Mouse (Mus musculus) T-helper 2 cell (primary cell): ENCODE data around the gene Lrrn3.

Experiments used
- in situ Hi-C: fragments of 300-600 bp; cut with MboI, MseI; formaldehyde crosslinking; loops from one replicate; pipeline ENCODE4 v1.15.1; 2025; ENCODE audit warnings: high pct_unique_total_duplicates

The Lrrn3 gene

DNA sequence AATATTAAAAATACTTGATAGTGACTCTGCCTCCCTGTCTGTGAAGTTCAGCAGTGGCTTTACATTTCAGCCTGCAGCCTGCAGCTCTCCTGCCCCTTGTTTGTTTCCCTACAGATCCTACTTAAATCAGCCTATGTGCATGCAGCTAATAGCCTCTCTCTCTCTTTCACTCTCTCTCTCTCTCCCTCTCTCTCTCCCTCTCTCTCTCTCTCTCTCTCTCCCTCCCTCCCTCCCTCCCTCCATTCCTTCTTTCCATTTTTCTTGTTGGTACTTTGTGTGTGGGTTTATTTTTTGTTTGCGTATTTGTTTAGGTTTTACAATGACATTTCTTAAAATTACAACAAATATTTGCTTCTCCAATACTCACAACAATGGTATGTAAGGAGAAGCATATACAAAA, at the start of gene Lrrn3:
TSS of gene Lrrn3 (minus strand) at position 101 of the 400 bp plus-strand sequence.
- in situ Hi-C loops, result loop anchor here (5.0 to 25.0 kb wide), 4 partner anchors 274 to 1224 kb away; no protein-coding TSS in a partner anchor

DNA sequence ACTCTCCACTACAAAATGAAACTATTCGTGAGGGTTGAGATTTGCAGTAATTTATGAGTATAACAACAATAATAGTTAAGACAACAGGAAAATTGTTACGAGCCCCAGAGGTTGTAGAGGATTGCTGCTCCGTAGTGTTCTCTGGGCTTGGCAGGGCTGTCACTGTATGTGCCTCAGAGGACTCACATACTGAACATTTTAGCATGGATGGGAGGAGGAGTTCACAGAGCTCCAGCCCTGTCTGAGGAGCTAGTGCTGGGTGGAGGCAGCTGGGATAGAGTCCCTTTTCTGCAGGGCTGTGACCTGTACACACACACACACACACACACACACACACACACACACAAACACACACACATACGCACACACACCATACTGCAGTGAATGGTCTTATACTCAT, 42.2 kb upstream of the Lrrn3 start:
- in situ Hi-C loops, result loop anchor here (5.0 kb wide), 1 partner anchor 106 kb away; no protein-coding TSS in a partner anchor

DNA sequence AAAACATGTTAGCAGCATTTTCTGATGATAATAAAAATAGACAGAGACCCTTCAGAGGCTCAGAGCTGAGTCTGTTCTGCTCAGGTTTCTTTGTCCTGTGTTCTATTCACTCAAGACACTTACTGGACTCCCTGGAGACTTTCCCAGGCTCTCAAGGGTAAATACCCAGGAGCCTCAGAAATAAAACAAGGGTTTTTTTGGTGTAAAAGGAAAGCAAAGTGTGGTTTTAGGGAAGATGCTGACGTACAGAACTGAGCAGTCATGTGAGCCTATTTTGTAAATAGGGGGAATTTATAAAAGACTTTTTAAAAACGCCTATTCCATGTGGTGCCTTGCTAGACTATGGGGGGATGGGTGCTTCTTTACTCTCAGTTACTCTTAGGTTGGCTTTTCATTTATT, 40.5 kb upstream of the Lrrn3 start:
- in situ Hi-C loops, result loop anchor here (5.0 kb wide), 1 partner anchor 104 kb away; no protein-coding TSS in a partner anchor

DNA sequence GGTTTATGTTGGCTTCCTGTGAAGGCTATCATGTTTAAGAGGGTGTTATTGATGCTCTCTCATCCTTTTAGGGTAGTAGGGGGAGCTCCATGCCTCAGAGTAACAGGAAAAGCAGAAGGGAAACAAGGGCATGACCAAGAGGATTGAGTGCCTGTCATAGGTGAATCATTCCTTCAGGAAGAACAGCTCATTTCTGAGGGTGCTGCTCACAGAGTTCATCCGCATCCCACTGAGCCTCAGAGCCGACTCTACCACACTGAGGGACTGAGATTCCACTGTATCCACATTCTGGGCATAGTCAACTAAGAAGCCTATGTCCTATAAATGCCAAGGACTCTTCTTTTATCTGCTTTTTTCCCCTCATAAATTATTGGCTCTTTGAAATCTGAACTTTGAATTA, 35.4 kb upstream of the Lrrn3 start:
- in situ Hi-C loops, result no loop called here

DNA sequence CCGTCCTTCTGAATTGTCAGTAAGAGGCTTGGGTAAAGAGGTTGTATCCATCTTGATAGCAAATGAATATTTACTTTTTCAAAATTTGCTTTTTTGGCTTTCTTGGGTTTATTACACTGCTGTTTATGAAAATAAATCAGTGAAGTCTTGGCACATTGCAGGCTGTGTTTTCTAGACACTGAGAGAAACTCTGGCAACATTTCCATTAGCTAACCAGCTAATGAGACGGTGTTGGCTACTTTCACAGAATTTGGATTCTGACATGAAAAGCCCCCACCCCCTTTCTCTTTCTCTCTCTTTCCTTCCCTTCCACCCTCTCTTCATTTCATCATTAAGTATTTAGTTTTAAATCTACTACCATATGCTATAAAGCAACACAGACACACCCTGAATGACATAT, 34.1 kb upstream of the Lrrn3 start:
- in situ Hi-C loops, result no loop called here

DNA sequence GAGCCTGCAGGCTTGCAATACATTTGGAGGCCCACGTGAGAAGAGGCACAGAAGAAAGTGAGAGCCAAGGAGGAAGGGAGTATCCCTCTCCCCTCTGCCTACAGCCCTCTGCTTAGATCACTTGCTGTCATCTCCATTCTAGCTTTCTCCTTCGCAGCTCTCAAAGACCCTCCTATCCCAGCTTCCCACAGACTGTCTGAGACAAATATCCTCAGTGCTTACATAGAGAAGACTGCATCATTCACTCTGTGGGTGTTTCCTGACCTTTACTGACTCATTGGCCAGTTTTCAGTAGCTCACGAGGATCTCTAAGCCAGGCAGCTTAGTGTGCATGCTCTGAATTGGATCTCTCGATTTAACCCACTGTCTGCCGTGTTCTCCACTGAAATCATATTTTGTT, 32.7 kb upstream of the Lrrn3 start:
- in situ Hi-C loops, result no loop called here

DNA sequence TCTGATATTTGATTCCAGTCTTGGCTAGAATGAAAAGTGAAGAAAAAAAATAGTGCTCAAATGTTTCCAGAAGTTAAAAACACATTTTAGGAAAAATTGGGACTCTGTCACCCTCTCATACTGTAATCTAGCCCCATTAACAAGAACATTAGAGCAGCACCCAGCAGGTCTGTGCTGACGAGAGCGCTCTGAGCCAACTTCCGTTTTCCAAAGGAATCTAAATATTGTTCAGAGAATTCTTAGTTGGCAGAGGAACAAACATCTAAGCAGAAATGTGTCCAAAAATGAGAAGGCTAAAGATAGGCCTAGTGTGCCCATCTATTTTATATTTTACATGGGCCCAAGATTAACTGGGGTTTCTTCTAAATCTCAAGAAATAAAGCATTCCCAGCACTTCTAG, 24.4 kb upstream of the Lrrn3 start:
- in situ Hi-C loops, result no loop called here

DNA sequence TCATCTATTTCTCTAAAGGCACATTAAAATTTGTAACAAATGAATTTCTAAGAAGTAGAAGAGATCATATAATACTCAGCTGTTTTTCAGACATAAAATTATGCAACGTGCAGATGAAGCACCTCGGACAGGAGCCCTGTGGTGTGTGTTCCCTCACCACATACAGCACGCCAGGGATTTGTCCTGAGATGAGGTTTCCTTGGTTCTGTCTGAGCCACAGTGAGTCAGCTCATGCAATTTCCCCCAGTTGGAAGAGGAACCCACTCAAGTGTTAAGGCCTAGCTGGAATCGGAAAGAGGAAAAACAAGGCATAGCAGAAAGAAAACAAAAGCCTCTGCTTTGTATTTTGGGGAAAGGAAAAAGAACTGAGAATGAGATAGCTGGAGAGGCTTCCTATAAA, 22.4 kb upstream of the Lrrn3 start:
- in situ Hi-C loops, result no loop called here

DNA sequence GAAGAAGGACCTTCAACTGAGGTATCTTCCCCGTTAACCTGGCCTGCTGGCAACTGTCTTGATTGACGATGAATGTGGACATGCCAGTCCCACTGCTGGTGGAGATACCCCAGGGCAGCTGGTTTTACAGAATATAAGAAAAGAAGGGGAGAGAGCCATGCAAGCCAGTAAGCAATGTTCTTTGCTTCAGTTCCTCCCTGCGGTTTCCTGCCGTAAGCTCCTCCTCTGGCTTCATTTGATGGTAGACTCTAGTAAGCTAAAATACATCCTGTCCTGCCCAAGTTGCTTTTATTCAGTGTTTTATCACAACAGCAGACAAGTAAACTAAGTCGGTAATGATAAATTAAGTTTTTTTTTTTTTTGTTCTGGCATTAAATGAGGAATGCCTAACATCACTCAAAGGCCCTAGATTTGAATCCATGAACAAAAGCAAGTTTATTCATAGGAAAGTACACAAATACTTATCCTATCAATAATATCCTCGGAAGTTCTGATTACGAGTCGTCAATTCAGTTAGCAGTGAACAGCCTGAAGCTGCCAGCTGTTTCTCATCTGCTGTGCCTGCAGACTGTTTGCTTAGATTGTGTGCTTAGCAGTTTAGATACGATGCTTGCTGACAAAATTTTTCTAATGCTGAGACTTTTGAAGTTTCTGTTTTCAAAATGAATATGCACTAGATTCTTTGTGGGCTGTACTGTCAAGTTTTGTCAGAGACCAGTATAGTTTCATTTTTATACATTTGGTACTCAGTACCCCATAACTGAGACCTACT, 14.0 kb upstream of the Lrrn3 start:
- in situ Hi-C loops, result no loop called here

DNA sequence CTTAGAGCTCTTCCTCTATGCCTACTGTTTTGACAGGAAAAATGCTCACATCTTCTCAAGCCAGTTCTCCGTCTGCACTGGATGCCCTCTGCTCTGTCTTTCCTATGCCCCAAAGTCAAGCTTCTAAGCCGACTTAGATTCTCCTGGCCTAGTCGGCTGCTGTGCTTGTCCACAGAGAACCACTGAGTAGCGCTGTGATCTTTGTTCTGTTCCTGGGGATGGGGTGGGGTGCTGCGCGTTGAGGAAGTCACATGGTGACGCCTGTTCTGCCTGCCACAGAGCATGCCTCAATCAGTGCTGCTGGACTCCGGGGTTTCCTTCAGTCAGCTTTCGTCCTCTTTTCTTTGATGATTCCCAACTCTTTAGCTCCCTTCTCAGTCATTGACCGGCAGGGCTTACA, 8.4 kb upstream of the Lrrn3 start:
- in situ Hi-C loops, result loop anchor here (25.0 kb wide), 3 partner anchors 282 to 1232 kb away; no protein-coding TSS in a partner anchor

DNA sequence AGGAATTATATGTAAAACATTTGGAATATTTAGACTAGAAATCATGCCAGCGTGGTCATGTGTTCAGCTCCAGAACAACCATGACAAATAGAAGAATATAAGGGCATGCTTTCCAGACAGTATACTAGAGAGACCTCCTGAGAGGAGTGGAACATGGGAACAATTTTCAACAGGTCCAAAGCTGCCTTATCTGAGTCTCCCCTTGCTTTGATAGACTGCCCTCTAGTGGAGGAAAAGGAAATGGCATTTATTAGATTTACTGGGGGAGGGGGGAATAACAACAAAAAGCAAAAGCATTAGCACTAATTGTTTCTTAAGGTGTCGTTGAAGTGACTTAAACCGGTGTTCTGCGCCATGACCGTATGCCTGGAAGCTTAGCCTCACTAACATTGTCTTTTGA, 774 bp upstream of the Lrrn3 start:
- in situ Hi-C loops, result loop anchor here (5.0 to 25.0 kb wide), 4 partner anchors 275 to 1225 kb away; no protein-coding TSS in a partner anchor

DNA sequence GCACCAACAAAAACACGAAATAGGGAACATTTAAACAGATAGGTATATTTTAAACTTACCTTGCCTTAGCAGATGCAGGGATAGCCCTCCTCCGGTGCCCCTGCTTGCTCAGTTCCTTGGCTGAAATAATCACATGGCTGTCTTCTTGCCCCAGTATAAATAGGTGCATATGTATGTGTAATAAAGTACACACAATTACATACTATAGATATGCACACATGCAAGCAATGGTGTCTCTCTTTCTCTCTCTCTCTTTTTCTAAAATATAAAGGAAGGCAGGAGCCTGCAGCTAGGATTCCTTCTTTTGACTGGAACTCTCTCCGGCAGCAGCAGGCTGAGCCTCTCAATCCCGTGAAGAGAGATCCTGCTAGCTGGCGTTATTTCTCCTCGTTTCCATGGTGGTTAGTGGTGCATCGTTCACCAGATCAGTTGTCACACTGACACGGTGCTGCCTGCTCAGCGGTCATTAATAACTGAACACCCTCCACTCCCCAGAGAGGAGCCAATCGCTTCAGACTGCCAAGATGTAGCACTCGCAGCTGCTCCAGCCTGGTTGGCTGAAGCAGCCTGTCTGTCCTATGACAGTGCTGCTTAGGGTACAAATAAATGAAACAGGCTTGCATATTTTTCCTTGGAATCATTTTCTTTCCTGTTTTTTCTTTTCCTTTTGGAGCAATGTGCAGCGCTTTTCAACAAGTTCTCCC, 567 bp downstream of the Lrrn3 start:
- in situ Hi-C loops, result loop anchor here (5.0 to 25.0 kb wide), 4 partner anchors 273 to 1223 kb away; no protein-coding TSS in a partner anchor

DNA sequence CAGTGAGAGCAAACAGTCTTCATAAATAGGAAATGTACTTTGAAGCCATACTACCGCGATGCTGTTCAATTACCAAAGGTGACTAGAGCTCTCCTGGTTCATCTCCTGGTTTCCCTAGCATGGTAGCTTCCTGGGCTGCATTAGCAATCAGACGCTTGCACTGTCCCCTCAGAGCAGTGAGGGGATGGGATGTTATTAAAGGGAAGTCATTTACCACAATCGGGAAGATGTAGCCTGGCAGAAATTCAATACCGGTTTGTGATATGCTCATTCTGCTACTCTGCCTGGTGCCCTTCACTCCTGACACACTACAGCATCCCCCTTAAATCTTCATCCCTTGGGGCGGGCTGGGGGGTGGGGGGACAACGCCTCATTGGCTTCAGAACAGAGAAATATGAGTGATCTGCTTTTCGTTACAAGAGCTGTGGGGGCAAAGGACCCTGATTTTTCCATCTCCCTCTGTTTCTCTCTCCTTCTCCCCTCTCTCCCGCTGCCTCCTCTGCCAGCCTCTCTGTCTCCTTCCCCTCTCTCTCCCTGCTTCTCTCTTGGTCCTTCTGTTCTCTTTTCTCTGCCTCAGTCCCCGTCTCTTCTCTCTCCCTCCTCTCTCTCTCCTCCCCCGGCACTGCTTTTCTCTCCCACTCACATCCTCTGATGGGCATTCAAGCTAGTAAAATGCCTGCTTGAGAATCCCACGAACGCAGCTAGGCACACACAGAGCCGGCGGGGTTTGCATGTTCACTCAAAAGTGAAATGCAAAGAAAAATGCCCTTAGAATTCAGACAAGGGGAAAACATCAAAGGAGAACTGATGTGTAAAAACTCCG, 1.3 kb downstream of the Lrrn3 start:
- in situ Hi-C loops, result loop anchor here (5.0 to 25.0 kb wide), 4 partner anchors 273 to 1223 kb away; no protein-coding TSS in a partner anchor

DNA sequence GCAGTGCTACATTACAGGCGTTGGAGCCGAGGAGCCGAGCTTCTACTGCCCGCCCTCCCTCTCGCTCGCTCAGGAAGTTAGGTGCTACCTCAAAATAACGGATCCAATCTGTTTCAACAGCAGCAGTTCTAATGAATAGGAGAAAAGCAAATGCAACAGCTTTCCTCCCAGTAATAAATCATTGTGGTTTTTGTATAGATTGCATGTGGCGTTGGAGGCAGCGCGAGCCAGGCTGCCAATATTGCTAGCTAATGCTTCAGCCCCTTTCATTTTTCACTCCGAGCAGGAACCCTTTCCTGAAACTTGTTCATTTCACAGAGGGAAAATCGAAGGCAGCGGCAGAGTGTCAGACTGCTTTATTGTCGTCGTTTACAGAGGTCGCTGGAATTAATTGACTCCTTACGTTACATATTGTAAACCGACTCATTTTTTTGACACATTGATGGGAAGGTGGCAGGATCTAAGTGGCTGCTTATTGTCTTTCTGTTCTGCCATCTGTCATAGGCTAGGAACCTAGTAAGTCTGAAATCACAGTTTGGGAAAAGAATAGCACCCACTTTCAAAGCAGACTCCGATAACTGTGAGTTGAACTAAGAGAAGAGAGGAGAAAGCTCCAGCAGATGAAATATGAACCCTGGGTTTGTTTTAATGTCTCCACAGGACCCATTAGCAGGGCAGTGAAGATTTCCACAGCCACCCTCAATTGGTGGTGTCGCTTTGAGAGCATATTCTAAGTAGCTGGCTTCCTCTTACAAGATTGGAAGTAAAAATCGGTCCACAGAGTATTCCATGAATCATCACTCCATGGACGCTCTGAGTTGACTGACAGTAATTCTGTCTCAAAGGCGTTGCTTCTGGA, 2.4 kb downstream of the Lrrn3 start:
- in situ Hi-C loops, result loop anchor here (25.0 kb wide), 3 partner anchors 272 to 1222 kb away; no protein-coding TSS in a partner anchor

DNA sequence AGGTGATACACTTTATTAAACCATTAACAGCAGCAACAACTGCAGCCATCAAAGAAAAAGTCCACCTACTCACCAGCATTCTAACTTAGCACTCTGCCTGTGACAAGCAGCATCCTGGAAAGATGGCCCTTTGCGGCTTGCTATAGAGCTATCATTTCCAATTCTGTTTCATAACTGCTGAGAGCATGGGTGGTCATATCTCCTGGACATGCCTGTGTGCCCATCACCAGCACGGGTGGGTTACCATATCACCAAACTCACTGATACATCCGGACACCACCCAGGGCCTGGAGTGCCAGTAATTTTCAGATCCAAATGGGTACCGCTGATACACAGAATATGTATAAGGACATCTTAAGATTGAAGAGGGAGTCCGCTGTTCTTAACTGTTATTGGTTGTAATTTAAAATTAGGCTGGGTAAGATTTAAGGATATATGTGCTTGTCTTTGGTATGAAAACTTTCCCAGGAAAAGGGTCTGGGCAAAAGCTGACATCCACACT, 3.1 kb downstream of the Lrrn3 start:
- in situ Hi-C loops, result loop anchor here (25.0 kb wide), 3 partner anchors 271 to 1221 kb away; no protein-coding TSS in a partner anchor

DNA sequence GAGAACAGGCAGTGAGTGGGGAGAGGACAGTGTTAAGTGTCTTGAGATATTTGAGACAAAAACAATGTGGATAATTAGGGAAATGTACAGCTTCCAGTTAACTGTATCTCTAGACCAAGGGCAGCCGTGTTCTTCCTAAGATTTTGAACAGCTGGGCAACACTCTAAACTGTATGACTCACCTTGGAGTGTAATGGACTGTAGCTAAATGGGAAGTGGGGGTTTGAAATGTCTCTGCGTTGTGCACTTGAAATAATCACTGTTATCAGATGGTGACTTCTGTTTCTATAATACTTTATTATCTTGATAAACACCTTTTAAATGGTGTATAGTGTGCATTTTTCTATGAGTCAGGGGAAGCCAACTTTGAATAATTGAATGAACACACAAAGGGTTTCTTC, 4.7 kb downstream of the Lrrn3 start:
- in situ Hi-C loops, result loop anchor here (25.0 kb wide), 3 partner anchors 269 to 1219 kb away; no protein-coding TSS in a partner anchor

DNA sequence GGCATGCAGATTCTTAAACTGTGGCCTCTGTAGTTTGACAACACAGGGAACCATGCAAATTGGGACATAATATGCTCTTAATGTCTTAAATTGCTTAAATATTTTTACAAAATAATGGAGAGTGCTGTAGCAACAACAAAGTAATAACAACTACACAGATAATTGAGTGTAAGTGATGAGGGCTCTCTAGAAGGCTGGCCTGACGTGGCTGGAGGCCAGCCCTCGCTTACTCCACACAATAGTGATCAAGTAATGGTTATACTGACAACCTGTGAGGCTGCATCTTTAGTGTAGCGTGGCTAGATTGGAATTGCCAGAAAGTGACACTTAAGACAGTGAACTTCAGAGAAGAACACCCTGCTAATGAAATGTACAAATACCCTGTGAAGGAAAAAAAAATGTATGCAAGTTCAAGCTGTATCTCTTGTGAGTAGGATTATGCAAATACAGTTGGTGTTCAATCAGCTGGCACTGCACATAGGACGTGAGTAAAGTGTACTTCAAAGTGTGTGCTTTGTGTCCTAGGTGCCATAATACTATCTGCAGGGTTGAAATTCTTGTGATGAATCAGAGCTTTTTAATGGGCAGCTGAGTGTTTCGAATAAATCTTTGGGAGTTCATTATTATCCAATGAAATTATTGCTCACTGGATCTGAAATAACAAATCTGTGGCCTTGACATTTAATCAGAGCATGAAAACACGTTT, 17.0 kb downstream of the Lrrn3 start:
- in situ Hi-C loops, result no loop called here

DNA sequence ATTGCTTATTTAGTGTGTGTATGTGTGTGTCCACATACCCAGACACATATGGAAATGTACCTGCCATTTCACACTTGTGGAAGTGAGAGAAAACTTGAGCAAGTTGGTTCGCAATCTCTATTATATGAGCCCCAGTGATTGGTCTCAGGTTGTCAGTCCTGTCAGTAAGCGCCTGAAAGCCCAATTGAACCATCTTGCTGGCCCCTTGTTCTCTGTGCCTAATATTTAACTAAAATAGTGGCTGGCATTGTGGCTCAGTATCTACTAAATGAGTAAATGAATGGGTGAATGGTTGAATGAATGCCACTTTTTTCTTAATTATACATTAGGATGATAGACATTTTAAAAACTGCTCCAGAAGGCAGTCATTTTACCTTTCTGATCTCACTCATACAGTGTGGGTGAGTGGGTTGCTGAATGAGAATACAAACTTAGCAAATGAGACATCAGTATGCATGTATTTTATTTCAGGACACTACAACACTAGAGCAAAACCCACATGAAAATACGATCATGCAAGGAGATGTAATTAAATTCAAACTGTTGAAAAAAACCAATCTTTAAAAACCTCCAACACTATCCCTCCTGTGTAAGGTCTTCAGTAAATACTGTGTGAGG, 17.7 kb downstream of the Lrrn3 start:
- in situ Hi-C loops, result no loop called here

DNA sequence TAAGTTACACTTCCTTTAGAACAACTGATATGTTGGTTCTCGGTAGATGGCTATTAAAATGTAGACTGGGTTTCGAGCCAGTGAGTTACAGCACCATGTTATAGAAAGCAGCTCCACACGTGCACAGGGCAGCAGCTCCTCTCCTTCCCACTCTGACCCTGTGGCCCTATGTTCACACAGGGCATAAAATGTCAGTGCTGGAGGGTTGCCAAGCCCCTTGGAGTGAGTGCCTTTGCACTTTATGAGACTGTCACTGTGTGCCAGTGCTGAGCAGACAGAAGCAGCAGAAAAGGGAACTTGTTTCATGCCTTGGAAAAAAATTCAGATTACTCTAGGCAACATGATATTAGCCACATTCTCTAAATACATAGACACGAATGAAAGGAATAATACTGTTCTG, 47.8 kb downstream of the Lrrn3 start:
- in situ Hi-C loops, result no loop called here
